Mouse (Mus musculus): ENCODE data around the gene Eva1c. TPM values are rescaled to one million over a fixed set of nuclear protein-coding genes. Genes with fewer than 3 reads are reported as not detected.

The Eva1c gene
- polyA plus RNA-seq, 1 experiment from 2014 or later: 1.2 TPM

DNA sequence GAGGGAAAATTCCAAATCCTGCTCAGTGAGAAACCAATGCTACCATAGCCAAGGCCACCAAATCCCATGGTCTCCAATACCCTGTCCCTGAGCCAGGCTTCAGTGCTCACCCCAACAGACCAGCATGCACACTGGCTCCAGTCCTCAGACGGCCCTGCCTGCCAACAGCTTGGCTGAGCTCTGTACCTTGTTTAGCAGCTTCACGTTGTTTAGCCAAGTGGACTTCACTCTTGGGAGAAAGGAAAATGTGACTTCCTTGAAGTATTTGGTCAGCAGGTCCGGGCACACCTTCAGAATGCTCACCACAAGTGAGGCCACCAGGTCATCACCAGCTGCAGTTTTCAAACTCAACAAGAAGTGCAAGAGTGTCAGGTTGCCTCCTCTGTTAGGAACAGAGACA, 34.0 kb upstream of the Eva1c start:
- H3K4me3 ChIP-seq (ENCODE audit: low read depth, low read length): no peak overlapping the region
- no peak overlapping the region for H3K4me2 ChIP-seq
- H3K9me3 ChIP-seq (ENCODE audit: low read depth, low read length): no peaks in the 10 kb centered on the region
- peaks cover 83% of the 10 kb centered on the region for H3K36me3 ChIP-seq (ENCODE audit: insufficient read depth)
- no peak overlapping the region for H3K9ac ChIP-seq
- H3K27ac ChIP-seq (ENCODE audit: low read depth): no peak overlapping the region
- no peak for TF ChIP-seq CTCF (IDR thresholded peaks at IDR 0.05; ENCODE audit: low read depth)
- no peaks in the 10 kb centered on the region for H3K4me1 ChIP-seq (ENCODE audit: insufficient read depth)
- no peak for DNase-seq
- WGBS: 53% methylated on average over 3 of the region's 3 CpGs
- H3K27me3 ChIP-seq (ENCODE audit: insufficient read depth, low read length): no peaks in the 10 kb centered on the region
- ATAC-seq (ENCODE audit: insufficient read depth): no peak

DNA sequence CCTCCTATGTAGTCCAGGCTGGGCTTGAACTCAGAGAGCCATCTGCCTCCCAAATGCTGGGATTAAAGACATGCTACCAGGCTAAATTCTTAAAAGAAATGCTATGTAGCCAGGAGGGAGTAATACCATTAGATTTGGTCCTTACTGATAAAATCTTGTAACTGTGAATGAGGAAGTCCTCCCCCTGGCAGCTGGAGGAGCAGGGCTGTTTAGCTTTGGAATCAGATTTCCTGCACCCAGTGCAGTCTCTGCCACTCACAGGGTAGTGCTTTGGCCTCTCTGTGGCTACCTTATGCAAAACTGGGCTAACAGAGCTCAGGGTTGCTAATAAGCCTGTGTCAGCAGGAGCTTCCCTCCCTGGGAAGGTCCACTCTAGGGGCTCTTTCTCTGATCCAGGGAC, 31.8 kb upstream of the Eva1c start:
- H3K9me3 ChIP-seq (ENCODE audit: low read depth, low read length): no peaks in the 10 kb centered on the region
- H3K27me3 ChIP-seq (ENCODE audit: insufficient read depth, low read length): no peaks in the 10 kb centered on the region
- no peak overlapping the region for H3K9ac ChIP-seq
- TF ChIP-seq CTCF (IDR thresholded peaks at IDR 0.05; ENCODE audit: low read depth): no peak
- no peak overlapping the region for H3K27ac ChIP-seq (ENCODE audit: low read depth)
- no peak overlapping the region for H3K4me3 ChIP-seq (ENCODE audit: low read depth, low read length)
- no peaks in the 10 kb centered on the region for H3K4me1 ChIP-seq (ENCODE audit: insufficient read depth)
- no peak overlapping the region for H3K4me2 ChIP-seq
- ATAC-seq (ENCODE audit: insufficient read depth) (no peak), DNase-seq (no peak)
- peaks cover 65% of the 10 kb centered on the region for H3K36me3 ChIP-seq (ENCODE audit: insufficient read depth)

- no peak overlapping the region for H3K27ac ChIP-seq (ENCODE audit: low read depth)
- no peak for TF ChIP-seq CTCF (IDR thresholded peaks at IDR 0.05; ENCODE audit: low read depth)
- ATAC-seq (ENCODE audit: insufficient read depth): no peak
- peak; percentile 38 for DNase-seq
- H3K9ac ChIP-seq: no peak overlapping the region
- no peak overlapping the region for H3K4me3 ChIP-seq (ENCODE audit: low read depth, low read length)
- no peak overlapping the region for H3K4me2 ChIP-seq
- H3K9me3 ChIP-seq (ENCODE audit: low read depth, low read length): no peaks in the 10 kb centered on the region
- H3K36me3 ChIP-seq (ENCODE audit: insufficient read depth): peaks cover 57% of the 10 kb centered on the region
- no peaks in the 10 kb centered on the region for H3K27me3 ChIP-seq (ENCODE audit: insufficient read depth, low read length)
- no peaks in the 10 kb centered on the region for H3K4me1 ChIP-seq (ENCODE audit: insufficient read depth)
- WGBS: 58% methylated on average over 8 of the region's 8 CpGs
Observed at GRCm38 (mm10) chr16:90798446-90798845, 28.1 kb upstream of the Eva1c start.

GRCm38 (mm10) chr16:90798848-90799247, 27.7 kb upstream of the Eva1c start:
- Histone ChIP-seq H3K9me3 (ENCODE audit: low read depth, low read length) (no peaks in the 10 kb centered on the region), H3K9ac (no peak overlapping the region), H3K36me3 (ENCODE audit: insufficient read depth) (peaks cover 57% of the 10 kb centered on the region), H3K27me3 (ENCODE audit: insufficient read depth, low read length) (no peaks in the 10 kb centered on the region), H3K4me3 (ENCODE audit: low read depth, low read length) (no peak overlapping the region), H3K27ac (ENCODE audit: low read depth) (no peak overlapping the region), H3K4me2 (no peak overlapping the region), H3K4me1 (ENCODE audit: insufficient read depth) (no peaks in the 10 kb centered on the region)
- TF ChIP-seq CTCF (IDR thresholded peaks at IDR 0.05; ENCODE audit: low read depth): no peak
- DNase-seq (no peak), ATAC-seq (ENCODE audit: insufficient read depth) (no peak)
- WGBS: 64% methylated on average over 5 of the region's 5 CpGs

- ATAC-seq (ENCODE audit: insufficient read depth): no peak
- H3K4me3 ChIP-seq (ENCODE audit: low read depth, low read length): no peak overlapping the region
- no peak for DNase-seq
- H3K4me2 ChIP-seq: no peak overlapping the region
- H3K4me1 ChIP-seq (ENCODE audit: insufficient read depth): no peaks in the 10 kb centered on the region
- no peak overlapping the region for H3K9ac ChIP-seq
- no peaks in the 10 kb centered on the region for H3K9me3 ChIP-seq (ENCODE audit: low read depth, low read length)
- no peak overlapping the region for H3K27ac ChIP-seq (ENCODE audit: low read depth)
- peaks cover 63% of the 10 kb centered on the region for H3K36me3 ChIP-seq (ENCODE audit: insufficient read depth)
- TF ChIP-seq CTCF (IDR thresholded peaks at IDR 0.05; ENCODE audit: low read depth): no peak
- WGBS: 74% methylated on average over 10 of the region's 10 CpGs
- no peaks in the 10 kb centered on the region for H3K27me3 ChIP-seq (ENCODE audit: insufficient read depth, low read length)
Observed at GRCm38 (mm10) chr16:90799840-90800239, 26.7 kb upstream of the Eva1c start.

DNA sequence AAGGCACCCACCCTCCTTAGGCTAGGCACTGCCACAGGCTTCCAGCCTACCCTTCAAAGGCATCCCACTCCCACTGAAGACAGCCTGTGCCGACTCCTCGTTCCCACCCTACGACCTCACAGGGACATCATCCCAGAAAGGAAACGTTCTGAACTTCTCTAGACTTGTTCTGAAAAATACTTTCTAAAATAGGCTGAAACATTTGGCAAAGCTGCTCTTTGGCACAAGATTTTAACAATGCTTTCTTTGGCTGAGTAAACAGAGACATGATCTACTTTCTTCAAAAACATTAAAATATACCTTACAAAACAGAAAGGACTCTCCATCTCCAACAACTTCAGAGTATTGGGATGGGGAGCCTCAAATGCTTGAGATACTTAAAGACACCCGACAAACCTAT, 25.3 kb upstream of the Eva1c start:
- 88% methylated on average over 5 of the region's 5 CpGs for WGBS
- no peak for TF ChIP-seq CTCF (IDR thresholded peaks at IDR 0.05; ENCODE audit: low read depth)
- no peak for ATAC-seq (ENCODE audit: insufficient read depth)

GRCm38 (mm10) chr16:90801928-90802327, 24.6 kb upstream of the Eva1c start:
- DNase-seq (peak; percentile 48), ATAC-seq (ENCODE audit: insufficient read depth) (no peak)
- Histone ChIP-seq H3K4me1 (ENCODE audit: insufficient read depth) (no peaks in the 10 kb centered on the region), H3K27ac (ENCODE audit: low read depth) (no peak overlapping the region), H3K36me3 (ENCODE audit: insufficient read depth) (peaks cover 50% of the 10 kb centered on the region), H3K27me3 (ENCODE audit: insufficient read depth, low read length) (no peaks in the 10 kb centered on the region), H3K9ac (no peak overlapping the region), H3K9me3 (ENCODE audit: low read depth, low read length) (no peaks in the 10 kb centered on the region), H3K4me3 (ENCODE audit: low read depth, low read length) (no peak overlapping the region), H3K4me2 (no peak overlapping the region)
- peak; percentile 61 for TF ChIP-seq CTCF (IDR thresholded peaks at IDR 0.05; ENCODE audit: low read depth)
- 85% methylated on average over 3 of the region's 3 CpGs for WGBS

More for the DNA sequence above, 25.3 kb upstream of the Eva1c start:
- no peak overlapping the region for H3K4me2 ChIP-seq
- no peaks in the 10 kb centered on the region for H3K27me3 ChIP-seq (ENCODE audit: insufficient read depth, low read length)
- H3K9me3 ChIP-seq (ENCODE audit: low read depth, low read length): no peaks in the 10 kb centered on the region
- no peaks in the 10 kb centered on the region for H3K4me1 ChIP-seq (ENCODE audit: insufficient read depth)
- H3K9ac ChIP-seq: no peak overlapping the region
- H3K36me3 ChIP-seq (ENCODE audit: insufficient read depth): peaks cover 56% of the 10 kb centered on the region
- no peak overlapping the region for H3K4me3 ChIP-seq (ENCODE audit: low read depth, low read length)
- no peak overlapping the region for H3K27ac ChIP-seq (ENCODE audit: low read depth)
- DNase-seq: no peak

- Histone ChIP-seq H3K27ac (ENCODE audit: low read depth) (no peak overlapping the region), H3K27me3 (ENCODE audit: insufficient read depth, low read length) (no peaks in the 10 kb centered on the region), H3K9me3 (ENCODE audit: low read depth, low read length) (no peaks in the 10 kb centered on the region), H3K4me3 (ENCODE audit: low read depth, low read length) (no peak overlapping the region), H3K4me1 (ENCODE audit: insufficient read depth) (no peaks in the 10 kb centered on the region), H3K9ac (no peak overlapping the region), H3K36me3 (ENCODE audit: insufficient read depth) (peaks cover 40% of the 10 kb centered on the region), H3K4me2 (no peak overlapping the region)
- WGBS: 91% methylated on average over 5 of the region's 5 CpGs
- no peak for TF ChIP-seq CTCF (IDR thresholded peaks at IDR 0.05; ENCODE audit: low read depth)
- DNase-seq: no peak
- ATAC-seq (ENCODE audit: insufficient read depth): no peak
Observed at GRCm38 (mm10) chr16:90804466-90804865, 22.1 kb upstream of the Eva1c start.
